Mouse (Mus musculus) lung, adult 2 months (tissue): ENCODE measurements at regions not wholly inside any gene's neighbourhood (a gene's known extent, or its start where the extent isn't known, plus 50 kb on each side); places are given as distances from the start of the nearest gene placed in this dataset.

Experiments
- CTCF ChIP-seq: fragments of 200-500 bp; IDR thresholded peaks from 2 replicates; pipeline ENCODE4 v1.5.1; 2011; ENCODE audit warnings: mild to moderate bottlenecking, low read length, control low read depth; ENCODE audit not compliant: insufficient read depth
- POLR2A ChIP-seq: fragments of 200-500 bp; IDR thresholded peaks from 2 replicates; pipeline ENCODE4 v1.6.1; 2011; ENCODE audit warnings: low read depth, mild to moderate bottlenecking, control low read depth, low read length, borderline replicate concordance; ENCODE audit errors: extremely low read depth

DNA sequence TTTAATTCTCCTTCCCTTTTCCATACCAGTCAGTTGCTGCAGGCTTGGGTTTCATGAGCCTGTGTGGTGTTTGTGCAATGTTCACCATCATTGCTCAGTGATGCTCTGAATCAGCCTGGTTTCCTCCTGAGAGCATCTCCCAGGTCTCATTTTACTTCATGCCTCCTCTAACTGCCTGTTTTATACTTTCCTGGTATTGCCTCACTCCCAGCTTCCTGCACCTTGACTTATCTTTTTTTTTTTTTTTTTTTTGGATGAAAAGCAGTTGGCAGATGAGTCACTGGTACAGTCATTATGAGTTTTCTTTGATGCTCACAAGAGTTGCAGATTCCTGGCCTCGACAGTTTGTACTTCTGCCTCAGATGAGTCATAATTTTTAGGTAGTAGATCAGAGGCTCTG lies 81.5 kb upstream of the Tet2 start:
- no peak for TF ChIP-seq POLR2A
- no peak for TF ChIP-seq CTCF
